Comparison of ENCODE assay signal across 11 mouse cellular contexts in the genomic region with DNA sequence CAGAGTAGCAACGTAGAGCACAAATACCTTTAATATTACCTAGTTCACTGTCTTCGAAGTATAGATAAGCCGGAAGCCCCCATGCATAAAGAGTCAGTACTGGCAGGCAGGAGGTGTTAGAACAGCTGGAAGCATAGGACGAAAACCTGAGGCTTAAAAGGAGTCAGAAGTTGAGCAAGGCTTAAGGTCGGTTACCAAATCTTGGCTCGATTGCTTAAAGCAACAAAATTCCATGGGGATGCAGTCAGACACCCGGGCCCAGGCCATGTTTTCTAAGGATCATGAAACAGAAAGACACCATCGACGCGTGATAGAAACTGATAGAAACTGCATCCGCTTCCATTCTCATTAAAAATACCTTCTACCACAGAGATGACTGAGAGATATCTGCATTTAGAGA. TPM values are rescaled to one million over a fixed set of nuclear protein-coding genes. Genes with fewer than 3 reads are reported as not detected.
A peak's percentile ranks its signal among the peaks of the same experiment; 100 is the strongest.
DNase-seq lines count a peak whose midpoint lies in the region; ATAC-seq and TF ChIP-seq lines count a peak whose summit lies in the region.
"Had no signal": no experiment of that assay in that cellular context is flagged by ENCODE, and none has a peak within 500 bp of the region (broad histone marks: within the 10 kb centered on the region; RNA-seq: fewer than 3 reads in every experiment).

No protein-coding gene starts in this region.

- H3K9me3 ChIP-seq in heart, embryonic 11.5 days (replicated peaks; ENCODE audit: control insufficient read depth, low read length): no peaks in the 10 kb centered on the region
- H3K9me3 ChIP-seq in lung, postnatal 0 days (ENCODE audit: low read length): no peaks in the 10 kb centered on the region
- H3K9me3 ChIP-seq: midbrain, embryonic 15.5 days had no signal

- ATAC-seq in heart, embryonic 11.5 days (replicated peaks; ENCODE audit: insufficient number of reproducible peaks, low FRiP score, low TSS enrichment): no peak
- ATAC-seq in lung, postnatal 0 days: peak; percentile 70

- H3K27me3 ChIP-seq in heart, embryonic 11.5 days (ENCODE audit: control insufficient read depth, insufficient read depth, low read length): no peaks in the 10 kb centered on the region
- H3K27me3 ChIP-seq in lung, postnatal 0 days (replicated peaks; ENCODE audit: insufficient read depth, low read length): no peaks in the 10 kb centered on the region
- H3K27me3 ChIP-seq: midbrain, embryonic 15.5 days had no signal

- H3K36me3 ChIP-seq in heart, embryonic 11.5 days (ENCODE audit: control insufficient read depth, insufficient read depth, low read length): no peaks in the 10 kb centered on the region
- H3K36me3 ChIP-seq in lung, postnatal 0 days (ENCODE audit: insufficient read depth, low read length): no peaks in the 10 kb centered on the region
- H3K36me3 ChIP-seq: midbrain, embryonic 15.5 days had no signal

- H3K9ac ChIP-seq in heart, embryonic 11.5 days (ENCODE audit: low read depth, low read length): 0 out of 2 replicates have a peak overlapping the region, but pooled peaks have one; percentile 8
- no peak overlapping the region for H3K9ac ChIP-seq in lung, postnatal 0 days (replicated peaks; ENCODE audit: low read depth)
- H3K9ac ChIP-seq: midbrain, embryonic 15.5 days had no signal

- peak overlapping the region; percentile 74; the same call in 1 of the 2 replicates for H3K27ac ChIP-seq in heart, embryonic 11.5 days (ENCODE audit: low read depth, low read length)
- H3K27ac ChIP-seq in lung, postnatal 0 days (ENCODE audit: low read length): peak overlapping the region; percentile 86
- H3K27ac ChIP-seq: midbrain, embryonic 15.5 days had no signal

- H3K4me2 ChIP-seq in heart, embryonic 11.5 days: peak overlapping the region; percentile 80
- peak overlapping the region; percentile 55 for H3K4me2 ChIP-seq in lung, postnatal 0 days (replicated peaks; ENCODE audit: low read depth, low read length)

- WGBS in heart, embryonic 11.5 days (ENCODE audit: insufficient replicate concordance): 41% methylated on average over 11 of the region's 11 CpGs
- WGBS in lung, postnatal 0 days: 29% methylated on average over 11 of the region's 11 CpGs

- no peak for DNase-seq in heart, postnatal 25 days (ENCODE audit: low spot score)
- peak; percentile 6 for DNase-seq in NIH3T3 (ENCODE audit: low read depth)
- DNase-seq in gonadal fat pad, adult 2 months (ENCODE audit: low read depth): peak; percentile 79
- peak; percentile 91 for DNase-seq in lung, postnatal 0 days (ENCODE audit: low spot score)
- no peak for DNase-seq in right cerebral cortex, postnatal 36 days (ENCODE audit: low spot score in 2 of 2)
- DNase-seq in embryo, embryonic 11 days: no peak
- DNase-seq in right cerebral cortex, adult 18-20 months: no peak
- DNase-seq: kidney, postnatal 10 days; left cerebral cortex, postnatal 4 days had no signal

- intact Hi-C loops in heart, postnatal 25 days (cut with DNase I): no loop called here

- peak; percentile 56; the same call in 1 of the 2 replicates for TF ChIP-seq EP300 in lung, postnatal 0 days (IDR thresholded peaks at IDR 0.05)

- no peak for TF ChIP-seq CTCF in lung, postnatal 0 days (IDR thresholded peaks at IDR 0.05)

- no peak overlapping the region for H3K4me3 ChIP-seq in heart, embryonic 11.5 days (ENCODE audit: low read depth, low read length)
- H3K4me3 ChIP-seq in lung, postnatal 0 days (ENCODE audit: low read depth, low read length): no peak overlapping the region

- H3K4me1 ChIP-seq in heart, embryonic 11.5 days (ENCODE audit: control insufficient read depth, insufficient read depth, low read length): peaks cover 9% of the 10 kb centered on the region
- peaks cover 5% of the 10 kb centered on the region; the same call in 1 of the 2 replicates for H3K4me1 ChIP-seq in lung, postnatal 0 days (ENCODE audit: insufficient read depth, low read depth, low read length)

RNA-seq across cellular contexts. Expression of a gene that starts 35.5 kb away (rescaled TPM):
- 24.5 and 28.1 TPM in 2 replicates for polyA plus RNA-seq in heart, embryonic 11.5 days (2014; fragmentation: Nextera tagmentation; extraction: Ambion mirVana)
- total RNA-seq in heart, postnatal 25 days (2021): 10 to 100 TPM; 52.4 to 55.6 TPM
- polyA plus RNA-seq in gonadal fat pad, adult 2 months (2012; rRNA removed): 15.3 and 18.7 TPM in 2 replicates
- polyA plus RNA-seq in lung, postnatal 0 days (2015; fragmentation: Nextera tagmentation; extraction: Ambion mirVana): 49.3 and 61.1 TPM in 2 replicates

Comparison
In these comparisons a context has a peak if more than half of its experiments do, and no peak if none do; other contexts are left out.
1. DNase-seq: peak in NIH3T3 (single experiment), gonadal fat pad, adult 2 months (single experiment) and lung, postnatal 0 days (single experiment); none in heart, postnatal 25 days (single experiment), right cerebral cortex, postnatal 36 days (0 of 2), embryo, embryonic 11 days (single experiment) and right cerebral cortex, adult 18-20 months (single experiment).